Comparison of ENCODE assay signal across 31 mouse cellular contexts in the genomic region with DNA sequence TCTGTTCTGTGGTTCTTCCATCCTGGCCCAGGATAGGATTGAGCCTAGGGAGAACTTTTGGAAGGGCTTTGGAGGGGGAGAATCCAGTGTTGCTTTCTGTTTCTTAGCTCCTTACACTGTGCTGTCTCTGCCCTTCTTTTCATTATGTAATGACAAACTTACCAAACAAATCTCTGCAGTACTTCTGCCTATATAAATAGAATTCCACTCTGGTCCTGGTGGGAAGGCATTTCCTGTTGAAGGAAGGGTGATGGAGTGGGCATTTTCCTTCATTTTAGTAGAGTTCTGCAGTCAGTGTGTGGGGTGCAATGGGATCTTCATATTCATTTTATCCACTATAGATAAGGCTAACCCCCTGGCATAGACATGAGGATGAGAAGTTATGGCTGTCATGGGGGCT.
"Had no signal": no experiment of that assay in that cellular context is flagged by ENCODE, and none has a peak within 500 bp of the region (broad histone marks: within the 10 kb centered on the region; RNA-seq: fewer than 3 reads in every experiment).

No protein-coding gene starts in this region.

- H3K4me2 ChIP-seq: heart, embryonic 11.5 days; heart, embryonic 12.5 days; heart, embryonic 13.5 days; heart, embryonic 15.5 days; hindbrain, embryonic 12.5 days; hindbrain, embryonic 13.5 days; hindbrain, embryonic 14.5 days; hindbrain, embryonic 15.5 days; intestine, embryonic 15.5 days had no signal

- H3K27me3 ChIP-seq: heart, embryonic 12.5 days; heart, embryonic 13.5 days; heart, embryonic 15.5 days; hindbrain, embryonic 12.5 days; hindbrain, embryonic 13.5 days; hindbrain, embryonic 15.5 days; intestine, embryonic 15.5 days had no signal

- H3K36me3 ChIP-seq: heart, embryonic 10.5 days; heart, embryonic 12.5 days; heart, embryonic 13.5 days; heart, embryonic 15.5 days; hindbrain, embryonic 10.5 days; hindbrain, embryonic 12.5 days; hindbrain, embryonic 13.5 days; hindbrain, embryonic 15.5 days; intestine, embryonic 15.5 days had no signal

- H3K4me1 ChIP-seq: heart, embryonic 10.5 days; heart, embryonic 12.5 days; heart, embryonic 13.5 days; heart, embryonic 15.5 days; hindbrain, embryonic 15.5 days; intestine, embryonic 15.5 days had no signal

- ATAC-seq: hindbrain, embryonic 16.5 days; hindbrain, postnatal 0 days; inflammation-experienced regulatory T-cells, adult 6 months; intestine, embryonic 15.5 days; intestine, embryonic 16.5 days; intestine, postnatal 0 days had no signal

- H3K9me3 ChIP-seq: heart, embryonic 10.5 days; heart, embryonic 12.5 days; heart, embryonic 13.5 days; heart, embryonic 15.5 days; hindbrain, embryonic 10.5 days; hindbrain, embryonic 12.5 days; hindbrain, embryonic 13.5 days; hindbrain, embryonic 15.5 days; intestine, embryonic 15.5 days had no signal

- H3K9ac ChIP-seq: heart, embryonic 12.5 days; heart, embryonic 13.5 days; heart, embryonic 15.5 days; hindbrain, embryonic 12.5 days; hindbrain, embryonic 13.5 days; hindbrain, embryonic 14.5 days; hindbrain, embryonic 15.5 days; intestine, embryonic 15.5 days had no signal

- H3K27ac ChIP-seq: heart, embryonic 10.5 days; heart, embryonic 13.5 days; heart, embryonic 15.5 days; hindbrain, embryonic 10.5 days; hindbrain, embryonic 12.5 days; hindbrain, embryonic 13.5 days; hindbrain, embryonic 14.5 days; hindbrain, embryonic 15.5 days; hindbrain, postnatal 0 days; intestine, embryonic 15.5 days; kidney, postnatal 0 days; layer of hippocampus, adult 2 months had no signal

- DNase-seq: heart, postnatal 10 days; heart, postnatal 14 days; heart, postnatal 36 days; heart, postnatal 4 days; kidney, adult 11 months; kidney, adult 18-20 months; kidney, adult 2 months; kidney, postnatal 10 days; kidney, postnatal 14 days; kidney, postnatal 25 days; kidney, postnatal 36 days; layer of hippocampus, adult 9-11 months; layer of hippocampus, postnatal 36 days had no signal

- H3K4me3 ChIP-seq: heart, embryonic 10.5 days; heart, embryonic 12.5 days; heart, embryonic 13.5 days; heart, embryonic 15.5 days; hindbrain, embryonic 10.5 days; hindbrain, embryonic 12.5 days; hindbrain, embryonic 13.5 days; hindbrain, embryonic 15.5 days; intestine, embryonic 15.5 days; layer of hippocampus, adult 2 months had no signal
